Mouse (Mus musculus) limb, embryonic 14.5 days (tissue): ENCODE measurements around the gene Ccdc9b. TPM values are rescaled to one million over a fixed set of nuclear protein-coding genes. Genes with fewer than 3 reads are reported as not detected.
A peak's percentile ranks its signal among the peaks of the same experiment; 100 is the strongest.

Source experiments
- ATAC-seq: fragments of 200-750 bp; cut with Nextera tagmentation; 2 replicates; pipeline ENCODE4 v1.8.0; 2017; ENCODE audit warnings: low read depth, moderate number of reproducible peaks, moderate TSS enrichment; ENCODE audit not compliant: low FRiP score
- DNase-seq: peaks from one replicate; pipeline ENCODE4 v3.0.0-alpha.2; 2015; ENCODE audit warnings: low spot score
- H3K27ac ChIP-seq: fragments of 300-500 bp; sonication (generic); replicated peaks from 2 replicates; pipeline ENCODE4 v1.5.1; 2014; ENCODE audit warnings: low read depth, mild to moderate bottlenecking, low read length, moderate library complexity, mixed read lengths
- H3K27me3 ChIP-seq: fragments of 300-500 bp; sonication (generic); 2 replicates; pipeline ENCODE4 v1.6.1; 2014; ENCODE audit warnings: low read length, mixed read lengths; ENCODE audit not compliant: control insufficient read depth, insufficient read depth
- H3K36me3 ChIP-seq: fragments of 300-500 bp; sonication (generic); 2 replicates; pipeline ENCODE4 v1.6.1; 2014; ENCODE audit warnings: mild to moderate bottlenecking, low read length, moderate library complexity, mixed read lengths; ENCODE audit not compliant: control insufficient read depth, insufficient read depth
- H3K4me1 ChIP-seq: fragments of 300-500 bp; sonication (generic); 2 replicates; pipeline ENCODE4 v1.6.1; 2014; ENCODE audit warnings: antibody characterized with exemption, low read length, mixed read lengths; ENCODE audit not compliant: control insufficient read depth, insufficient read depth
- H3K4me2 ChIP-seq: fragments of 300-500 bp; sonication (generic); replicated peaks from 2 replicates; pipeline ENCODE4 v1.6.1; 2014; ENCODE audit warnings: low read depth, mild to moderate bottlenecking, low read length, moderate library complexity; ENCODE audit not compliant: severe bottlenecking
- H3K4me3 ChIP-seq: fragments of 300-500 bp; sonication (generic); replicated peaks from 2 replicates; pipeline ENCODE4 v1.5.1; 2014; ENCODE audit warnings: low read length
- H3K9ac ChIP-seq: fragments of 300-500 bp; sonication (generic); 2 replicates; pipeline ENCODE4 v1.6.1; 2014; ENCODE audit warnings: mild to moderate bottlenecking, low read depth, low read length, moderate library complexity; ENCODE audit not compliant: severe bottlenecking
- H3K9me3 ChIP-seq: fragments of 300-500 bp; sonication (generic); 2 replicates; pipeline ENCODE4 v1.6.1; 2016; ENCODE audit warnings: low read length; ENCODE audit not compliant: control insufficient read depth
- POLR2A ChIP-seq: fragments of 200-500 bp; IDR thresholded peaks from 2 replicates; pipeline ENCODE4 v1.8.0; 2012; ENCODE audit warnings: inconsistent platforms, mild to moderate bottlenecking, moderate library complexity, borderline replicate concordance; ENCODE audit not compliant: insufficient read depth, insufficient read length; ENCODE audit errors: extremely low read depth
- WGBS: fragments of 180-500 bp; shearing (Covaris S2); extraction: QIAGEN DNeasy Blood & Tissue Kit; methylation state at CpG from one replicate; pipeline ENCODE4 v1.1.7; 2014; 5-methylcytosine and 5-hydroxymethylcytosine counted together
- polyA plus RNA-seq, 2 experiments: library from polyadenylated mRNA; depleted of rRNA in 1 of 2; stranded (reverse) in 1 of 2; unstranded in 1 of 2; fragments of >200 nt; fragmentation: Nextera tagmentation in 1 of 2; extraction: Ambion mirVana in 1 of 2; gene quantifications; 2 replicates each; pipeline versions ENCODE4 v1.2.1 to v1.2.3; 2012 to 2014

The Ccdc9b gene
- polyA plus RNA-seq, 2 experiments, result 1.4 to 1.8 TPM

DNA sequence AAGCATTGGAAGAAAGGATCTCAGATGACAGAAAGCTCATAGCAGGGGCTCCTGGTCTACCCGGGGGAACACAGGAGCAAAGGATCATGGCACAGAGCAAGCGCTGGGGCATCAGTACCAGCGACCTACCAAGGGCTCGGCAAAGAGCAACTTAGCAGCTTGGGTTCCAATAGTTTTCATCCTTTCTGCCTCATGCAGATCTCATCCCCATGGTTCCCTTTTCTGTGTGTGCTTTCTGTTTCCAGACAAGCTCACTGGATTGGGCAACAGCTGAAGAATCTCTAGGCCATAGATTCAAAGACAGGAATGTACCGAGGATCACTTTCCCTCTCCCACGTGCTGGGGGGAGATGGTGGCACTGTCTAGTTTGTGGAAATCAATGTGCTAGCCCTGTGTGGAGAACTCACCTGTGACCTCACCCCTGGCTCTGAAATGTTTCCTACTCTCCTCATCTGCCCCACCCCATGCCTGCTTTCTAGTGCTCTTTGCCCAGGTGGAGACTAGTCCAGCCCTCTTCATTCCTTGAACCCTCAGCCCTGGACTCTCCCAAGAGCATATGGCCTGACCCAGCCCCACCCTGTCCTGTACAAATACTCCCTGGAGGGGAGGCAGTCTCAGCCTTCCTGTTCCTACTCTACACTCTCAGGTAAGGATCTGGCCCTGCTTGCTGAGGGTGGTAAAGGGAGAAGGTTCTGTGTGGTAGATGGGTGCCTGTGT is 9.9 kb upstream of the Ccdc9b start, which contains the start of gene Phgr1:
Gene Phgr1 (plus strand): TSS at position 612 of the 717 bp plus-strand sequence.
- ATAC-seq, result no peak
- no peak within 1 kb of the TSS for H3K27ac ChIP-seq
- WGBS, result 82% methylated on average over 6 of the region's 6 CpGs

DNA sequence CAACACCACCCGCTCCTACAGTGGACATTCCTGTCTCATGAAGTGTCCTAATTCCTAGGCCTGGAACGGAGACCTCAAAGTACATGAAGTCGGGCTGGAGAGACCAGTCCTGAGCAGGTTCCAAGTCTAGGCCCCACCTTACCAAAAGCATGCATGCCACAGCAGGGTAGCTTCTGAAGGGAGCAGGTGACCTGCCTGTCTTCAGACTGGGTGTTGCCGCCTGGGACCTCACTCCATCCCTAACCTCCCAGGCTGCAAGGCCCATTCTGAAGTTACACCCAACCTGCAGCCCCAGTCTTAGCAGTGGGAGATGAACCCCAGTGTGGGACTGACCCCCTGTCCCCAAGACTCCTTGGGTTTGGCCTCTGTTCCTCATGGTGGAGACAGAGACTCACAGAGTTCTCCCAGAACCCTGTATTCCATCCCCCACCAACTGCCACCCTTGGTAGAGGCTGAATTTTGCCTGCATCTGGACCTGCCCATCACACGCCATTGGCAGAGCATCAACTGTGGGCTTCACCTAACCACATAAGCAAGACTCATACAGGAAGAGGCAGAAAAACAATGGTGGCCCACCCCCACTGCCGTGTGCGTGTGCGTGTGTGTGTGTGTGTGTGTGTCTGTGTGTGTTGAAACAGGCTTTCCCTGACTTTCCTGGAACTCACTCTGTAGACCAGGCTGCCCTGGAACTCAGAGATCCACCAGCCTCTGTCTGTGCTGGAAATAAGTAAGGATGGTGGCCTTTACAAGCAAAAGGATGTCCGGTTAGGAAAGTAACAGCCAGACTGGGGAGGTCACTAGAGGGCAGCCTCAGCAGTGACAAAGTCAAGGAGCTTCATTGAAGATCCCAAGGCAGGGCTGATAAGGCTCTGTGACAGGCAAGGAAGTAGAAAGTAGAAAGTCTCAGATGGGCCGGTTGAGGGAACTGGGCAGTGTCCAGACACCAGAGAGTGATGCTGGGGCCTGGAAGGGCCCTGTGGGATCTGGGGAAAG is 3.9 kb upstream of the Ccdc9b start:
- 75% methylated on average over 10 of the region's 10 CpGs for WGBS
- no peaks in the 10 kb centered on the region for H3K9me3 ChIP-seq
- H3K27me3 ChIP-seq, result no peaks in the 10 kb centered on the region
- H3K36me3 ChIP-seq, result no peaks in the 10 kb centered on the region
- no peak overlapping the region for H3K4me3 ChIP-seq
- no peak overlapping the region for H3K4me2 ChIP-seq
- H3K4me1 ChIP-seq, result peaks cover 20% of the 10 kb centered on the region
- DNase-seq (no peak), ATAC-seq (no peak)
- no peak overlapping the region for H3K9ac ChIP-seq
- TF ChIP-seq POLR2A, result no peak
- no peak overlapping the region for H3K27ac ChIP-seq

More for the DNA sequence above, 9.9 kb upstream of the Ccdc9b start, which contains the start of gene Phgr1:
- no peaks in the 10 kb centered on the region for H3K36me3 ChIP-seq
- no peak for DNase-seq
- H3K9me3 ChIP-seq, result no peaks in the 10 kb centered on the region
- H3K27me3 ChIP-seq, result no peaks in the 10 kb centered on the region
- no peak within 1 kb of the TSS for H3K4me2 ChIP-seq
- no peak within 1 kb of the TSS for H3K9ac ChIP-seq
- no peak within 1 kb of the TSS for H3K4me3 ChIP-seq
- no peaks in the 10 kb centered on the region for H3K4me1 ChIP-seq
- TF ChIP-seq POLR2A, result no peak

DNA sequence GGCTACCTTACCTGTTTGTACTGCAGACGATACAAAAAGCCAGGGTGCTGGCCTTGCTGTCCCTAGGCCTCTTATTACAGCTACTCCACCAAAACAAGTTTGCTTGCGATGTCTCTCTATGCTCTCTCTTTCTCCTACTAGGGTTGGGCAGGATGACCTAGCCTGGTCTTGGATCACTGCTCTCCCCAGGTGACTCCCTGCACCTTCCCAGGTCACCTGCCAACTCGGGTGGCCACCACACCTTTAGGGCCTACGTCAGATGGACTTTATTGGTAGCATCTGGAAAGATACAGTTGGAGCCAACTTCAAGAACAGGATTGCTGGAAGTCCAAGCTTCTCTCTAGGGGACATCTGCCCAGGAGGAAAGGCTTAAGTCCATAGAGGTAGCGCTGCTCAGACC is 2.4 kb upstream of the Ccdc9b start:
- Histone ChIP-seq H3K9me3 (no peaks in the 10 kb centered on the region), H3K4me1 (peaks cover 22% of the 10 kb centered on the region), H3K27me3 (no peaks in the 10 kb centered on the region), H3K27ac (no peak overlapping the region), H3K9ac (no peak overlapping the region), H3K4me3 (no peak overlapping the region), H3K4me2 (no peak overlapping the region), H3K36me3 (no peaks in the 10 kb centered on the region)
- WGBS, result 69% methylated on average over 5 of the region's 5 CpGs
- DNase-seq (no peak), ATAC-seq (no peak)
- TF ChIP-seq POLR2A, result no peak

GRCm38 (mm10) chr2:118764094-118764831 is 1.8 kb upstream of the Ccdc9b start:
- Histone ChIP-seq H3K9me3 (no peaks in the 10 kb centered on the region), H3K4me3 (no peak overlapping the region), H3K4me1 (peaks cover 22% of the 10 kb centered on the region), H3K4me2 (no peak overlapping the region), H3K36me3 (no peaks in the 10 kb centered on the region), H3K27ac (no peak overlapping the region), H3K27me3 (no peaks in the 10 kb centered on the region), H3K9ac (no peak overlapping the region)
- ATAC-seq, result no peak
- WGBS, result 22% methylated on average over 11 of the region's 11 CpGs
- DNase-seq, result peak; percentile 75
- TF ChIP-seq POLR2A, result no peak

GRCm38 (mm10) chr2:118763469-118763868 is 1.0 kb upstream of the Ccdc9b start:
- Histone ChIP-seq H3K9ac (no peak overlapping the region), H3K27ac (no peak overlapping the region), H3K4me2 (no peak overlapping the region), H3K36me3 (no peaks in the 10 kb centered on the region), H3K9me3 (no peaks in the 10 kb centered on the region), H3K4me1 (peaks cover 22% of the 10 kb centered on the region), H3K4me3 (no peak overlapping the region), H3K27me3 (no peaks in the 10 kb centered on the region)
- DNase-seq (no peak), ATAC-seq (no peak)
- no peak for TF ChIP-seq POLR2A
- WGBS, result 69% methylated on average over 7 of the region's 7 CpGs
